Mouse (Mus musculus) ES-E14 (cell line): Measurements from ENCODE around the gene Pgam1.

Experiments used
- CHD2 ChIP-seq: IDR thresholded peaks from 2 replicates; pipeline ENCODE4 v1.6.1; 2014; ENCODE audit warnings: mild to moderate bottlenecking, low read depth, low read length, inconsistent platforms
- ZNF384 ChIP-seq: IDR thresholded peaks from 2 replicates; pipeline ENCODE4 v1.6.1; 2012; ENCODE audit warnings: low read depth, low read length, inconsistent platforms

DNA sequence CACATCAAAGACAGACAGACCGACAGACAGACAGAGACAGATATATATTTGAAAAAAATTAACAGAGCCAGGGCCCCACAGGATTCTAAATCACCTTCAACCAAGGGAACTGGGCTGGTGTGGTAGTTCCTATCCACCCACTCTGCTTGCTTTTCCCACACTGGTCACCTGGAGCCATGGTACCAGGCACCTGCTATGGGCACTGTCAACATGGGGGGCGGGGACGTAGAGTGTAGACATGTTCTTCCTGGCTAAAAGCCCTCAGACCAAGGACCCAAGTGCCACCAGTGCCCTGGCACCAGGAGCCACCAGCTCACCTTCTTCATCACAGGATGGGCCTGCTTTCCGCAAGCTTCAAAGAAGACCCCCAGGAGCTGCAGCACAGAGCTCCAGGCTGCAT, 29.9 kb upstream of the Pgam1 start:
- no peak for TF ChIP-seq ZNF384
- no peak for TF ChIP-seq CHD2
